Mouse (Mus musculus) bone marrow, adult 2 months (tissue): Measurements from ENCODE around the gene Kcnmb3. TPM values are rescaled to one million over a fixed set of nuclear protein-coding genes. Genes with fewer than 3 reads are reported as not detected.

Experiments
- H3K27ac ChIP-seq: fragments of 200-500 bp; 2 replicates; pipeline ENCODE4 v1.5.1; 2012; ENCODE audit warnings: low read depth, mild to moderate bottlenecking, control low read depth, inconsistent platforms, low read length; ENCODE audit not compliant: control insufficient read depth, poor library complexity, insufficient read depth
- H3K4me1 ChIP-seq: fragments of 200-500 bp; 2 replicates; pipeline ENCODE4 v1.6.1; 2011; ENCODE audit warnings: low read length; ENCODE audit not compliant: control insufficient read depth, insufficient read depth
- H3K4me3 ChIP-seq: fragments of 200-500 bp; replicated peaks from 2 replicates; pipeline ENCODE3; 2011; ENCODE audit warnings: mild to moderate bottlenecking, low read depth, low read length, control low read depth; ENCODE audit not compliant: control insufficient read depth
- CTCF ChIP-seq: fragments of 200-500 bp; IDR thresholded peaks from 2 replicates; pipeline ENCODE4 v1.5.1; 2011; ENCODE audit warnings: low read length, control low read depth; ENCODE audit not compliant: control insufficient read depth, insufficient read depth
- POLR2A ChIP-seq: fragments of 200-500 bp; IDR thresholded peaks from 2 replicates; pipeline ENCODE4 v1.6.1; 2011; ENCODE audit warnings: low read depth, mild to moderate bottlenecking, control low read depth, low read length, borderline replicate concordance; ENCODE audit not compliant: control insufficient read depth
- WGBS: fragments of 180-500 bp; shearing (Covaris S2); methylation state at CpG from one replicate; pipeline ENCODE4 v1.1.7; 2018; 5-methylcytosine and 5-hydroxymethylcytosine counted together
- polyA plus RNA-seq: library from polyadenylated mRNA; stranded (reverse); fragments of >200 nt; gene quantifications from 2 replicates; pipeline ENCODE4 v1.2.4, GENCODE M21; 2011; ENCODE audit warnings: low replicate concordance; ENCODE audit not compliant: missing spikeins, insufficient read depth, insufficient read length

Gene Kcnmb3
- polyA plus RNA-seq, 1 experiment = not detected

GRCm38 (mm10) chr3:32488172-32488571 lies 3.9 kb downstream of the Kcnmb3 start:
- TF ChIP-seq CTCF (no peak), POLR2A (no peak)
- Histone ChIP-seq H3K27ac (no peak overlapping the region), H3K4me3 (no peak overlapping the region), H3K4me1 (no peaks in the 10 kb centered on the region)
- 72% methylated on average over 6 of the region's 6 CpGs for WGBS

DNA sequence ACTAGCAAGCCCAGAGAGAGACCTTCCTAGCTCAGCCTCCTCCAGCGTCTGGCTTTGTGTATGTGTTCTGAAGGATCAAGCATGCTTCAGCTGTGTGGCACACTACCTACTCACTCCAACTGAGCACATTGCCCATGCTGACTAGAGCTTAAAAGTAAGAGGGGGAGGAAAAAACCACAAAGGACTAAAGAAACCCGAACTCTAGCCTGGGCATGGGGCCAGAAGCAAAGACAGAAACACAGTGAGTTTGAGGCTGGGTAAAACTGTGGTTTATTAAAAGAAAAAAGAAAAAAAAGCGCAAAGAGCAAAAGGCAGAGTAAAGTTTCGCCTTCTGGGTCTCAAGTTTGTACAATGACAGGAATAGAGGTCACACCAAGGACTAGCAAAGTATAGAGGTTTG lies 5.5 kb downstream of the Kcnmb3 start:
- Histone ChIP-seq H3K4me3 (no peak overlapping the region), H3K4me1 (no peaks in the 10 kb centered on the region), H3K27ac (no peak overlapping the region)
- 36% methylated on average over 4 of the region's 4 CpGs for WGBS
- TF ChIP-seq CTCF (no peak), POLR2A (no peak)

GRCm38 (mm10) chr3:32483035-32483434 lies 9.0 kb downstream of the Kcnmb3 start:
- no peak overlapping the region for H3K4me3 ChIP-seq
- TF ChIP-seq CTCF = no peak
- no peak for TF ChIP-seq POLR2A
- no peaks in the 10 kb centered on the region for H3K4me1 ChIP-seq
- 76% methylated on average over 3 of the region's 3 CpGs for WGBS
- no peak overlapping the region for H3K27ac ChIP-seq

DNA sequence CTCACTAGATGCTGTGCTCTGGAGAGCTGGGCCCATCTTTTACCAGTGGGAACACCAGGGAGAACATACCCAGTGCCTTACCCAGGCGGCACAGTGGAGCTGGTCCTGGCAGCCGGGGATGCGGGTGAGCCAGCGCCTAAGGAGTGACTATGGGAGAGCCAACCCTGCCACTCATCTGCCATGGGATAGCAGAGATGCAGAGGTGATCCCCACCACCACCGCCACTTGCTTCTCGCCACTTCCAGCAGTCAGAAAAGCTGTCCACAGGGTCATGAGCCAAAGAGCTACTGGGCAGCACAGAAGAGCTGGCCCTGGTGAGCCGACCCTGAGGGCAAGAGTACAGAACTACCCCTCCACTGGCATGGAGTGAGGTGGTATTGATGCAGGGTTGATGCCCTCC lies 12.1 kb downstream of the Kcnmb3 start:
- WGBS = 84% methylated on average over 7 of the region's 7 CpGs
- TF ChIP-seq CTCF (no peak), POLR2A (no peak)
- H3K4me1 ChIP-seq = no peaks in the 10 kb centered on the region
- H3K27ac ChIP-seq = no peak overlapping the region; the same call in 1 of the 2 replicates
- H3K4me3 ChIP-seq = no peak overlapping the region

- Histone ChIP-seq H3K27ac (no peak overlapping the region), H3K4me3 (no peak overlapping the region), H3K4me1 (no peaks in the 10 kb centered on the region)
- WGBS = 84% methylated on average over 10 of the region's 10 CpGs
- TF ChIP-seq POLR2A (no peak), CTCF (no peak)
These were observed 18.8 kb downstream of the Kcnmb3 start for GRCm38 (mm10) chr3:32473184-32473583.

GRCm38 (mm10) chr3:32472191-32472900 lies 19.7 kb downstream of the Kcnmb3 start:
- no peak overlapping the region for H3K27ac ChIP-seq
- WGBS = 67% methylated on average over 14 of the region's 14 CpGs
- no peak for TF ChIP-seq POLR2A
- no peak for TF ChIP-seq CTCF

DNA sequence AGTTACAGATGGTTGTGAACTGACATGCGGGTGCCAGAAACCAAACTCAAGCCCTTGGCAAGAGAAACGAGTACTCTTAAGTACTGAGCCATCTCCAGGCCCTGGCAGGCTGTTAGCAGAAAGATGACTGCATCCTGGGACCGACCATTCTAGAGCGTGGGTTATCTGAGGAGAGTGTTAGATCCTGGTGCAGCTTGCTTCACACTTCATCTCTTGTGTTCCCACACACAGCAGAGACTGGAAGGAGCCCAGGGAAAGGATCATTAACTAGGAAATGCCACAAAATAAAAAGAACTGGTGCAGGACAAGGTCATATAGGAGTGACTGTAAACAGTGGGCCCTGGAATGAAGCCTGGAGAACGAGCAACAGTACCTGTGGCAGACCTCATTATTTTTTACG lies 20.9 kb downstream of the Kcnmb3 start:
- H3K27ac ChIP-seq = no peak overlapping the region
- WGBS = 69% methylated on average over 6 of the region's 6 CpGs
- no peaks in the 10 kb centered on the region for H3K4me1 ChIP-seq
- TF ChIP-seq POLR2A = no peak
- no peak for TF ChIP-seq CTCF
- no peak overlapping the region for H3K4me3 ChIP-seq

More at GRCm38 (mm10) chr3:32472191-32472900, 19.7 kb downstream of the Kcnmb3 start:
- Histone ChIP-seq H3K4me1 (no peaks in the 10 kb centered on the region), H3K4me3 (no peak overlapping the region)

GRCm38 (mm10) chr3:32470449-32470848 lies 21.6 kb downstream of the Kcnmb3 start:
- no peak overlapping the region for H3K27ac ChIP-seq

More at GRCm38 (mm10) chr3:32470449-32470848, 21.6 kb downstream of the Kcnmb3 start:
- Histone ChIP-seq H3K4me3 (no peak overlapping the region), H3K4me1 (no peaks in the 10 kb centered on the region)
- 80% methylated on average over 7 of the region's 7 CpGs for WGBS
- no peak for TF ChIP-seq POLR2A
- TF ChIP-seq CTCF = no peak
